Mouse (Mus musculus): ENCODE results near the gene Caprin1. TPM values are rescaled to one million over a fixed set of nuclear protein-coding genes. Genes with fewer than 3 reads are reported as not detected.

Caprin1 gene
- polyA plus RNA-seq, 1 experiment from 2014 or later = 69.2 TPM

GRCm38 (mm10) chr2:103760421-103760820 is 37.0 kb downstream of the Caprin1 start:
- H3K27ac ChIP-seq (ENCODE audit: low read depth) = peak overlapping the region; percentile 70
- H3K9me3 ChIP-seq (ENCODE audit: low read length) = no peaks in the 10 kb centered on the region
- no peak for DNase-seq
- H3K36me3 ChIP-seq (replicated peaks; ENCODE audit: insufficient read depth, low read length) = peaks cover 16% of the 10 kb centered on the region
- H3K9ac ChIP-seq (replicated peaks) = peak overlapping the region; percentile 68
- H3K4me1 ChIP-seq (ENCODE audit: insufficient read depth) = peaks cover 12% of the 10 kb centered on the region
- ATAC-seq = peak; percentile 26
- peak overlapping the region; percentile 83 for H3K4me2 ChIP-seq (ENCODE audit: low read depth, low read length)
- 0% methylated on average over 12 of the region's 12 CpGs for WGBS (ENCODE audit: insufficient replicate concordance)
- H3K4me3 ChIP-seq (ENCODE audit: low read depth, low read length) = peak overlapping the region; percentile 69
- no peak for TF ChIP-seq EP300 (IDR thresholded peaks at IDR 0.05; ENCODE audit: low read depth)
- TF ChIP-seq CTCF (IDR thresholded peaks at IDR 0.05; ENCODE audit: low read depth) = no peak
- no peaks in the 10 kb centered on the region for H3K27me3 ChIP-seq (ENCODE audit: insufficient read depth, low read length)

- no peak overlapping the region for H3K4me2 ChIP-seq (ENCODE audit: low read depth, low read length)
- H3K4me1 ChIP-seq (ENCODE audit: insufficient read depth) = 0 out of 2 replicates have a peak, but pooled peaks cover 3% of the 10 kb centered on the region
- no peak for TF ChIP-seq EP300 (IDR thresholded peaks at IDR 0.05; ENCODE audit: low read depth)
- no peak for TF ChIP-seq CTCF (IDR thresholded peaks at IDR 0.05; ENCODE audit: low read depth)
- H3K4me3 ChIP-seq (ENCODE audit: low read depth, low read length) = no peak overlapping the region
- H3K9ac ChIP-seq (replicated peaks) = no peak overlapping the region
- ATAC-seq = no peak
- WGBS (ENCODE audit: insufficient replicate concordance) = 86% methylated on average over 9 of the region's 9 CpGs
- H3K9me3 ChIP-seq (ENCODE audit: low read length) = no peaks in the 10 kb centered on the region
- H3K27me3 ChIP-seq (ENCODE audit: insufficient read depth, low read length) = no peaks in the 10 kb centered on the region
- H3K27ac ChIP-seq (ENCODE audit: low read depth) = no peak overlapping the region
- DNase-seq = peak; percentile 13
- H3K36me3 ChIP-seq (replicated peaks; ENCODE audit: insufficient read depth, low read length) = peaks cover 36% of the 10 kb centered on the region
Measured at GRCm38 (mm10) chr2:103755458-103756085, 41.9 kb downstream of the Caprin1 start.

GRCm38 (mm10) chr2:103754614-103755013 is 42.8 kb downstream of the Caprin1 start:
- Histone ChIP-seq H3K4me1 (ENCODE audit: insufficient read depth) (no peaks in the 10 kb centered on the region), H3K36me3 (replicated peaks; ENCODE audit: insufficient read depth, low read length) (peaks cover 40% of the 10 kb centered on the region), H3K9me3 (ENCODE audit: low read length) (no peaks in the 10 kb centered on the region), H3K4me2 (ENCODE audit: low read depth, low read length) (no peak overlapping the region), H3K9ac (replicated peaks) (no peak overlapping the region), H3K4me3 (ENCODE audit: low read depth, low read length) (no peak overlapping the region), H3K27ac (ENCODE audit: low read depth) (no peak overlapping the region), H3K27me3 (ENCODE audit: insufficient read depth, low read length) (no peaks in the 10 kb centered on the region)
- no peak for TF ChIP-seq CTCF (IDR thresholded peaks at IDR 0.05; ENCODE audit: low read depth)
- no peak for TF ChIP-seq EP300 (IDR thresholded peaks at IDR 0.05; ENCODE audit: low read depth)
- 56% methylated on average over 3 of the region's 3 CpGs for WGBS (ENCODE audit: insufficient replicate concordance)
- ATAC-seq = no peak
- peak; percentile 2 for DNase-seq

- no peaks in the 10 kb centered on the region for H3K9me3 ChIP-seq (ENCODE audit: low read length)
- no peak overlapping the region for H3K27ac ChIP-seq (ENCODE audit: low read depth)
- ATAC-seq (no peak), DNase-seq (no peak)
- H3K27me3 ChIP-seq (ENCODE audit: insufficient read depth, low read length) = no peaks in the 10 kb centered on the region
- peaks cover 55% of the 10 kb centered on the region for H3K36me3 ChIP-seq (replicated peaks; ENCODE audit: insufficient read depth, low read length)
- TF ChIP-seq CTCF (IDR thresholded peaks at IDR 0.05; ENCODE audit: low read depth) (no peak), EP300 (IDR thresholded peaks at IDR 0.05; ENCODE audit: low read depth) (no peak)
- H3K4me3 ChIP-seq (ENCODE audit: low read depth, low read length) = no peak overlapping the region
- no peaks in the 10 kb centered on the region for H3K4me1 ChIP-seq (ENCODE audit: insufficient read depth)
- H3K4me2 ChIP-seq (ENCODE audit: low read depth, low read length) = no peak overlapping the region
- WGBS (ENCODE audit: insufficient replicate concordance) = 89% methylated on average over 6 of the region's 6 CpGs
- no peak overlapping the region for H3K9ac ChIP-seq (replicated peaks)
Measured at GRCm38 (mm10) chr2:103751771-103752170, 45.7 kb downstream of the Caprin1 start.

GRCm38 (mm10) chr2:103749091-103749490 is 48.4 kb downstream of the Caprin1 start:
- 87% methylated on average over 3 of the region's 3 CpGs for WGBS (ENCODE audit: insufficient replicate concordance)
- peaks cover 43% of the 10 kb centered on the region for H3K36me3 ChIP-seq (replicated peaks; ENCODE audit: insufficient read depth, low read length)
- ATAC-seq = no peak

GRCm38 (mm10) chr2:103747891-103748290 is 49.6 kb downstream of the Caprin1 start:
- ATAC-seq = no peak
- Histone ChIP-seq H3K27ac (ENCODE audit: low read depth) (no peak overlapping the region), H3K4me2 (ENCODE audit: low read depth, low read length) (no peak overlapping the region), H3K27me3 (ENCODE audit: insufficient read depth, low read length) (no peaks in the 10 kb centered on the region), H3K4me3 (ENCODE audit: low read depth, low read length) (no peak overlapping the region), H3K36me3 (replicated peaks; ENCODE audit: insufficient read depth, low read length) (peaks cover 38% of the 10 kb centered on the region), H3K9me3 (ENCODE audit: low read length) (no peaks in the 10 kb centered on the region), H3K9ac (replicated peaks) (no peak overlapping the region), H3K4me1 (ENCODE audit: insufficient read depth) (no peaks in the 10 kb centered on the region)
- TF ChIP-seq EP300 (IDR thresholded peaks at IDR 0.05; ENCODE audit: low read depth) = no peak
- no peak for TF ChIP-seq CTCF (IDR thresholded peaks at IDR 0.05; ENCODE audit: low read depth)
- 83% methylated on average over 9 of the region's 9 CpGs for WGBS (ENCODE audit: insufficient replicate concordance)
- DNase-seq = no peak

More at GRCm38 (mm10) chr2:103749091-103749490, 48.4 kb downstream of the Caprin1 start:
- no peaks in the 10 kb centered on the region for H3K9me3 ChIP-seq (ENCODE audit: low read length)
- TF ChIP-seq EP300 (IDR thresholded peaks at IDR 0.05; ENCODE audit: low read depth) = no peak
- no peak for TF ChIP-seq CTCF (IDR thresholded peaks at IDR 0.05; ENCODE audit: low read depth)
- H3K4me3 ChIP-seq (ENCODE audit: low read depth, low read length) = no peak overlapping the region
- no peak for DNase-seq
- H3K27me3 ChIP-seq (ENCODE audit: insufficient read depth, low read length) = no peaks in the 10 kb centered on the region
- H3K9ac ChIP-seq (replicated peaks) = no peak overlapping the region
- H3K4me1 ChIP-seq (ENCODE audit: insufficient read depth) = no peaks in the 10 kb centered on the region
- H3K4me2 ChIP-seq (ENCODE audit: low read depth, low read length) = no peak overlapping the region
- no peak overlapping the region for H3K27ac ChIP-seq (ENCODE audit: low read depth)
